Mouse (Mus musculus) hindbrain, embryonic 16.5 days (tissue): ENCODE measurements at regions not wholly inside any gene's neighbourhood (a gene's known extent, or its start where the extent isn't known, plus 50 kb on each side); places are given as distances from the start of the nearest gene placed in this dataset.

Experiments
- ATAC-seq: fragments of 200-750 bp; cut with Nextera tagmentation; 2 replicates; pipeline ENCODE4 v1.8.0; 2017; ENCODE audit warnings: moderate TSS enrichment, moderate library complexity
- H3K27ac ChIP-seq: fragments of 300-500 bp; sonication (generic); 2 replicates; pipeline ENCODE4 v1.5.1; 2014; ENCODE audit warnings: low read depth, mild to moderate bottlenecking, control low read depth, low read length, moderate library complexity
- H3K27me3 ChIP-seq: fragments of 300-500 bp; sonication (generic); replicated peaks from 2 replicates; pipeline ENCODE4 v1.6.1; 2014; ENCODE audit warnings: low read length; ENCODE audit not compliant: control insufficient read depth, insufficient read depth
- H3K36me3 ChIP-seq: fragments of 300-500 bp; sonication (generic); 2 replicates; pipeline ENCODE4 v1.6.1; 2014; ENCODE audit warnings: mild to moderate bottlenecking, low read length, moderate library complexity, mixed read lengths; ENCODE audit not compliant: control insufficient read depth, insufficient read depth
- H3K4me1 ChIP-seq: fragments of 300-500 bp; sonication (generic); 2 replicates; pipeline ENCODE4 v1.6.1; 2014; ENCODE audit warnings: low read depth, low read length; ENCODE audit not compliant: control insufficient read depth, insufficient read depth
- H3K4me2 ChIP-seq: fragments of 300-500 bp; sonication (generic); 2 replicates; pipeline ENCODE4 v1.6.1; 2014; ENCODE audit warnings: mild to moderate bottlenecking, low read length, control low read depth, moderate library complexity
- H3K4me3 ChIP-seq: fragments of 300-500 bp; sonication (generic); 2 replicates; pipeline ENCODE4 v1.5.1; 2014; ENCODE audit warnings: mild to moderate bottlenecking, low read length, control low read depth, moderate library complexity
- H3K9ac ChIP-seq: fragments of 300-500 bp; sonication (generic); 2 replicates; pipeline ENCODE4 v1.6.1; 2014; ENCODE audit warnings: low read depth, mild to moderate bottlenecking, control low read depth, low read length, moderate library complexity
- H3K9me3 ChIP-seq: fragments of 300-500 bp; sonication (generic); 2 replicates; pipeline ENCODE4 v1.6.1; 2014; ENCODE audit warnings: mild to moderate bottlenecking, low read length, moderate library complexity; ENCODE audit not compliant: control insufficient read depth
- WGBS: fragments of 180-500 bp; shearing (Covaris S2); extraction: QIAGEN DNeasy Blood & Tissue Kit; methylation state at CpG from one replicate; pipeline ENCODE4 v1.1.7; 2014; 5-methylcytosine and 5-hydroxymethylcytosine counted together

- WGBS, result 81% methylated on average over 1 of the region's 1 CpGs
- no peaks in the 10 kb centered on the region for H3K9me3 ChIP-seq
- H3K4me3 ChIP-seq, result no peak overlapping the region
- no peak overlapping the region for H3K4me2 ChIP-seq
- H3K27ac ChIP-seq, result no peak overlapping the region
- H3K9ac ChIP-seq, result no peak overlapping the region
- no peaks in the 10 kb centered on the region for H3K36me3 ChIP-seq
- no peaks in the 10 kb centered on the region for H3K27me3 ChIP-seq
- ATAC-seq, result no peak
- no peaks in the 10 kb centered on the region; the same call in 1 of the 2 replicates for H3K4me1 ChIP-seq
Observed at GRCm38 (mm10) chr9:91961666-91962065, 231.1 kb upstream of the Plscr5 start.

GRCm38 (mm10) chr9:91960556-91961325, 232.0 kb upstream of the Plscr5 start:
- H3K9me3 ChIP-seq, result no peaks in the 10 kb centered on the region
- no peak for ATAC-seq
- no peak overlapping the region for H3K9ac ChIP-seq
- no peak overlapping the region for H3K27ac ChIP-seq
- H3K4me2 ChIP-seq, result no peak overlapping the region
- H3K36me3 ChIP-seq, result no peaks in the 10 kb centered on the region
- H3K4me3 ChIP-seq, result no peak overlapping the region
- WGBS, result 84% methylated on average over 14 of the region's 14 CpGs
- H3K4me1 ChIP-seq, result no peaks in the 10 kb centered on the region; the same call in 1 of the 2 replicates
- H3K27me3 ChIP-seq, result no peaks in the 10 kb centered on the region

DNA sequence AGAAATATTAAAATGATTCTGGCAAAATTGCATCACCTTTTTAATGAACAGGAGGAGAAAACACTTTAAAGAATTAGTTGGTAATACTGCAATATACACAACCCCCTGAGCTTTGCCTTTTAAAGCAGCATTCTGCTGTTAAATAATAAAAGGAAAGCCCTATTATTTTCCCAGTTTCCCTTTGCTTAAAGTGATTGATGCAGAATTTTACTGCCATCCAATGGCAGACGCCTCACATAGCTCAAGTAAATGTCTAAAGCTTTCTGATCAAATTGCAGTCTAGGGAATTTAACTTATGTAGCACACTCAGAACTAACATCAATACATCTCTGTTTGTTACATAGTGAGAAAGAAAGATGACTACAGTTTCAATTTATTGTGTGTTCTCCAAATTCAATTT, 233.1 kb upstream of the Plscr5 start:
- H3K4me2 ChIP-seq, result no peak overlapping the region
- peak; percentile 82 for ATAC-seq
- no peaks in the 10 kb centered on the region for H3K9me3 ChIP-seq
- WGBS, result 15% methylated on average over 1 of the region's 1 CpGs
- no peaks in the 10 kb centered on the region for H3K27me3 ChIP-seq
- H3K4me3 ChIP-seq, result no peak overlapping the region
- no peak overlapping the region for H3K9ac ChIP-seq
- H3K4me1 ChIP-seq, result no peaks in the 10 kb centered on the region; the same call in 1 of the 2 replicates
- no peaks in the 10 kb centered on the region for H3K36me3 ChIP-seq
- H3K27ac ChIP-seq, result no peak overlapping the region

DNA sequence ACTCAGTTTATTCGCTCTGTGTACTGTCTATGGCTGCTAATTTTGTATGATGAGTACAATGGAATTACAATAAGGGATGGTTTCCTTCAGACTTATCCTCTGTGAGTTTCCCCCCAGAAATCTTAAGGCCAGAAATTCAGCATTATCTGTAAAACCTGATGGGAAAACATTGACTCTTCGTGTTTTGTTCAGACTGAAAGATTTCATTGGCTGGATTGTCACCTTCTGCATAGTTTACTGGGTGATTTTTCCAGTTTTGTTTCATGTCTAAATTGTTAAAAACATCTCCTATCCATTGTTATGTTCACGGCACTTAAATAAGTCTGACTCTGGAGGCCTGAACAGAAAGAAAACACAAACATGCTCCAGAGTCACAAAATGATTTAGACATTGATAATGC, 233.7 kb upstream of the Plscr5 start:
- no peak for ATAC-seq
- Histone ChIP-seq H3K36me3 (no peaks in the 10 kb centered on the region), H3K27ac (no peak overlapping the region), H3K4me3 (no peak overlapping the region), H3K4me2 (no peak overlapping the region; the same call in 1 of the 2 replicates), H3K4me1 (no peaks in the 10 kb centered on the region; the same call in 1 of the 2 replicates), H3K9ac (no peak overlapping the region), H3K9me3 (no peaks in the 10 kb centered on the region), H3K27me3 (no peaks in the 10 kb centered on the region)
- 64% methylated on average over 3 of the region's 3 CpGs for WGBS

DNA sequence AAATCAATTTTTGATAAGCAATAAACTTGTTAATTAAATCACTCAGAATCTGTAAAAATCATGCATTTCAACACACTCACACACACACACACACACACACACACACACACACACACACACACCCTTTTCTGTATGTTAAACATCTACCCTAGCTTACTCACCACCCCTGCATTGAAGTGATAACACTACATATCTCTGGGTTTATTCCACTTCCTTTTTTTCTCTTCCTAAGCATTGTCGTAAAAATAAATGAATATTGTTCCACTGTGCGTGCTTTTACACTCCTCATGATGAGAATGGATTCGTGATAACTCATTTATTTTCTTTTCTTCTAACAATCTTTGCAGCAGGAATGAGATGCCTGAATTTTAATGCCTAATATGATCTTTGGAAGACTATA, 234.3 kb upstream of the Plscr5 start:
- Histone ChIP-seq H3K9me3 (no peaks in the 10 kb centered on the region), H3K27me3 (no peaks in the 10 kb centered on the region), H3K4me2 (no peak overlapping the region), H3K4me1 (no peaks in the 10 kb centered on the region; the same call in 1 of the 2 replicates), H3K27ac (no peak overlapping the region), H3K4me3 (no peak overlapping the region), H3K36me3 (no peaks in the 10 kb centered on the region), H3K9ac (no peak overlapping the region)
- 55% methylated on average over 3 of the region's 3 CpGs for WGBS
- no peak for ATAC-seq

DNA sequence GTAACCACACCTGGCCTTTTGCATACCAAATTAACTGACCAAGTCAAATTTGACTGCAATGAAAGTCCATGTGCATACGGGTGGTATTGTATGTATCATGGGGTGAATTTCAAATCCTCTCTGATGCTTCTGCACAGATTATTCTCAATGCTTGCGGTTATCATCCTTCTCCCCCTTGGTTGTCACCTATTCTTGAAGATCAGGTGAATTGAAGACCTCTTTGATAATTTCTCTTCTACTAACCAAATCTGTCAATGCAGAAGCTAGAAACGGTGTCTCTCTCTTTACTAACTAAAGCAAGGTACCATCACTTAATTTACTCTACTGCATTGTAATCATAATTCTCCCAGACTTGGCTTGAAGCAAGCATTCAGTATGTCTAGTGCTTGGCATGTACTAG, 235.7 kb upstream of the Plscr5 start:
- H3K4me3 ChIP-seq, result no peak overlapping the region
- H3K27me3 ChIP-seq, result no peaks in the 10 kb centered on the region
- WGBS, result 90% methylated on average over 3 of the region's 3 CpGs
- no peak overlapping the region for H3K4me2 ChIP-seq
- ATAC-seq, result no peak
- H3K36me3 ChIP-seq, result no peaks in the 10 kb centered on the region
- H3K4me1 ChIP-seq, result no peaks in the 10 kb centered on the region; the same call in 1 of the 2 replicates
- H3K27ac ChIP-seq, result no peak overlapping the region
- H3K9me3 ChIP-seq, result no peaks in the 10 kb centered on the region
- no peak overlapping the region for H3K9ac ChIP-seq

DNA sequence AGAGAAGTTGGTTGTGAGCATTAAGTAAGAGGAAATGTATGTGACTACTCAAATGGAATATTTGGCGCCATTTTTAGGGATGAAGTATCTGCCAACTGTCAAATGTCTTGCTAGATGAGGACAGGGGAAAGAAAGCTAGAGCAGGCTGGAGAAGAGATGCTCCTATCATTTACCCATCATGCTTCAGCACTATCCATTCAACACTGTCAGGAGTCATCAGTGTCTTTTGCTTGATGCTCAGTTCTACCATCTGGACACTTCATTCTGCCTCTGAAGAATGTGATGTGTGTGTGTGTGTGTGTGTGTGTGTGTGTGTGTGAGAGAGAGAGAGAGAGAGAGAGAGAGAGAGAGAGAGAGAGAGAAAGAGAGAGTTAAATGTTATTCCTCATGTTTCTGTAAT, 244.0 kb upstream of the Plscr5 start:
- no peaks in the 10 kb centered on the region for H3K4me1 ChIP-seq
- H3K36me3 ChIP-seq, result no peaks in the 10 kb centered on the region
- H3K9me3 ChIP-seq, result no peaks in the 10 kb centered on the region
- no peaks in the 10 kb centered on the region for H3K27me3 ChIP-seq
- ATAC-seq, result no peak
- WGBS, result 87% methylated on average over 1 of the region's 1 CpGs
- no peak overlapping the region for H3K4me3 ChIP-seq
- H3K9ac ChIP-seq, result no peak overlapping the region
- no peak overlapping the region for H3K4me2 ChIP-seq
- no peak overlapping the region for H3K27ac ChIP-seq

DNA sequence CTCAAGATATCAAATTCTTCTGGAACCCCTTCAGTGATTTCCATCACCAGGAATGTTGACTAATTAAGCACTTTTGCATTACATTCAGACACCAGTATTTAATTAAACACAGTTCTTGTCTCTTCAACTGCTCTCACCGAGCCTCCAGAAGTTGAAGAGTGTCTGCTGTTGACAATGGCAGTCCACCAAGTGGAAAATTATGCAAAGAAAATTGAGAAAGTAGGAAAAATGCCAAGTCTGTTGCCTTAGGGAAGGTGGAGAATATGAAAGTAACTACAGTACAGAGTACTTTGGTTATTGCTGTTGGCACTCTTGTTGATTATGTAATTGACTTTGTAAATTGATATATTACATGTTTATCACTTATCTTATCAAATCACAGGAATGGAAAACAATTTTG, 250.7 kb upstream of the Plscr5 start:
- H3K4me1 ChIP-seq, result no peaks in the 10 kb centered on the region
- 28% methylated on average over 1 of the region's 1 CpGs for whole genome bisulfite sequencing
- no peak overlapping the region for H3K27ac ChIP-seq
- no peaks in the 10 kb centered on the region for H3K27me3 ChIP-seq
- no peak overlapping the region for H3K9ac ChIP-seq
- no peak for ATAC-seq
- H3K4me3 ChIP-seq, result no peak overlapping the region
- no peak overlapping the region for H3K4me2 ChIP-seq
- H3K9me3 ChIP-seq, result no peaks in the 10 kb centered on the region
- no peaks in the 10 kb centered on the region for H3K36me3 ChIP-seq

DNA sequence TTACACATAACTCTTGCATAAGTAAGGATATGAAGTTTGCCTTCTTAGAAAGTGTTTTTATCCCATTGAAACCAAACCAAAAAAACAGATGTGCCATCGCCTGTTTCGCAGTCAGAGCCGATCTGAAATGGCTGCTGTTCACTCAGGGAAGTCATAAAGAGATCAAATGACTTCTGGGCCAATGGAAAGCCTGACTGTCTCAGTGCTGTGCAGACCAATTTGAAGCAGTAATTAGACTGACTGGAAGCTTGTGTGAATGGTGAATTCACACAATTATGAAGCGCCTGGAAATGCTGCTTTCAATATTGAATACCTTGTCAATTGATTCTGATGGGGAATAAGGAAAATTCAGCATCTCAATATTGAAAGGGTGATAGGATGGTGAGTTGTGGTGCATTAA, 254.0 kb upstream of the Plscr5 start:
- no peak overlapping the region for H3K27ac ChIP-seq
- H3K27me3 ChIP-seq, result no peaks in the 10 kb centered on the region
- no peak overlapping the region for H3K4me3 ChIP-seq
- 65% methylated on average over 4 of the region's 4 CpGs for WGBS
- no peak overlapping the region for H3K4me2 ChIP-seq
- no peak for ATAC-seq
- no peaks in the 10 kb centered on the region for H3K9me3 ChIP-seq
- no peaks in the 10 kb centered on the region for H3K4me1 ChIP-seq
- no peaks in the 10 kb centered on the region for H3K36me3 ChIP-seq
- H3K9ac ChIP-seq, result no peak overlapping the region
